Mouse (Mus musculus): ENCODE measurements around the gene Cby1.

DNA sequence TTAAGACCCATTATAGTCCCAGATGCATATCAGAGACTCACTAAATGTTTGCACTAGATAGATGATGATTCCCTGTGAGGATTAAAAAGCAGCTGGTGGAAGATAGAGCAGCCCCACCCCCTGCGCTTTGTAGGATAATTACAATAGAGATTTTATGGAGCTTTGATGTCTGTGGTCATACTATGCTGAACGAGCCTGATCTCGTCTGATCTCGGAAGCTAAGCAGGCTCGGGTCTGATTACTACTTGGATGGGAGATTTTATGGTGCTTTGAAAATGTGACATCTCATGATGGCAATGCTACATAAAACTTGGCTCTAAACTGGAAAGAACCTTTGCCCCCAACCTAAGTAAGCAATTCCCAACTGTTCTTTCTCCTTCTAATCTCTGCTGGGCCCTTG lies 33.3 kb downstream of the Cby1 start:
- no peak for TF ChIP-seq POLR2A (IDR thresholded peaks at IDR 0.05; ENCODE audit: borderline replicate concordance, insufficient read depth, low read length)
- TF ChIP-seq CTCF (IDR thresholded peaks at IDR 0.05; ENCODE audit: borderline replicate concordance, insufficient read depth, low read depth, low read length), result no peak
